Mouse (Mus musculus): ENCODE data around the gene Me3.
"Not testable (repeated sequence)": the region's sequence is repeated elsewhere in the genome, so short reads cannot be mapped to it uniquely, and the experiment has no call there.

Gene Me3

GRCm38 (mm10) chr7:89731115-89731514, 98.9 kb downstream of the Me3 start:
- not testable (repeated sequence) for DNase-seq

- peak; percentile 37 to 43 for DNase-seq
These were observed 116.2 kb downstream of the Me3 start for GRCm38 (mm10) chr7:89748415-89748814.

GRCm38 (mm10) chr7:89749183-89749582, 117.0 kb downstream of the Me3 start:
- DNase-seq: no peak

GRCm38 (mm10) chr7:89766678-89767508, 134.7 kb downstream of the Me3 start:
- no peak for DNase-seq

GRCm38 (mm10) chr7:89769106-89769896, 137.1 kb downstream of the Me3 start:
- DNase-seq: no peak

- DNase-seq: no peak
These were observed 137.8 kb downstream of the Me3 start for GRCm38 (mm10) chr7:89770021-89770420.

- DNase-seq: no peak
These were observed 140.7 kb downstream of the Me3 start for GRCm38 (mm10) chr7:89772906-89773305.

GRCm38 (mm10) chr7:89773352-89773921, 141.2 kb downstream of the Me3 start:
- peak in 1 of 2 experiments; percentile 25 for DNase-seq

GRCm38 (mm10) chr7:89773926-89774325, 141.7 kb downstream of the Me3 start:
- DNase-seq: no peak

GRCm38 (mm10) chr7:89775848-89776247, 143.7 kb downstream of the Me3 start:
- DNase-seq: no peak

GRCm38 (mm10) chr7:89781391-89781790, 149.2 kb downstream of the Me3 start:
- no peak for DNase-seq

- no peak for DNase-seq
These were observed 155.5 kb downstream of the Me3 start for GRCm38 (mm10) chr7:89787735-89788134.

GRCm38 (mm10) chr7:89792576-89792975, 160.4 kb downstream of the Me3 start:
- no peak for DNase-seq

- no peak for DNase-seq
These were observed 163.2 kb downstream of the Me3 start for GRCm38 (mm10) chr7:89795366-89795765.

GRCm38 (mm10) chr7:89796351-89796801, 164.2 kb downstream of the Me3 start:
- no peak for DNase-seq

GRCm38 (mm10) chr7:89798358-89799020, 166.3 kb downstream of the Me3 start:
- peak in 1 of 2 experiments; percentile 8 for DNase-seq

GRCm38 (mm10) chr7:89802447-89802846, 170.3 kb downstream of the Me3 start:
- DNase-seq: no peak

GRCm38 (mm10) chr7:89803966-89804365, 171.8 kb downstream of the Me3 start:
- DNase-seq: no peak

GRCm38 (mm10) chr7:89809400-89809799, 177.2 kb downstream of the Me3 start:
- no peak for DNase-seq

- DNase-seq: no peak
These were observed 196.4 kb downstream of the Me3 start for GRCm38 (mm10) chr7:89828436-89829065.

GRCm38 (mm10) chr7:89829201-89829600, 197.0 kb downstream of the Me3 start:
- DNase-seq: peak in 1 of 2 experiments; percentile 48

- DNase-seq: no peak
These were observed 201.3 kb downstream of the Me3 start for GRCm38 (mm10) chr7:89833521-89833920.

Measured in kidney, postnatal 4 days (tissue).